Mouse (Mus musculus): ENCODE data around the gene Nxf2.

DNA sequence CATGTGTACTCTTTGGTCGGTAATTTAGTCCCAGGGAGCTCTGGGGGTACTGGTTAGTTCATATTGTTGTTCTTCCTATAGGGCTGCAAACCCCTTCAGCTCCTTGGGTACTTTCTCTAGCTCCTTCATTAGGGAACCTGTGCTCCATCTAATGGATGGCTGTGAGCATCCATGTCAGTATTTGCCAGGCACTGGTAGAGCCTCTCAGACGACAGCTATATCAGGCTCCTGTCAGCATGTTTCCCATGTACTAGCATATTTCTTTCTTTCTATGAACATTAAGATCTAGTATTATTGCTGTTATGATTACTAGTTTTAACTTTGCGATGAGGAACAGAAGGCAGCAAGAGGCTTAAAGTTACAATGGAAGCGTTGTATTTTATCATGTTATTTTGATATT lies 49.7 kb downstream of the Nxf2 start:
- TF ChIP-seq CTCF (IDR thresholded peaks at IDR 0.05; ENCODE audit: low read depth) (no peak), EP300 (optimal IDR thresholded peaks at IDR 0.05) (no peak)

Data from stomach, postnatal 0 days (tissue).